Mouse (Mus musculus) cerebellum, adult 11 months (tissue): ENCODE measurements around the gene Abhd2.

Experiments
- DNase-seq: peaks from one replicate; pipeline ENCODE4 v3.0.0; 2022

Abhd2 gene

DNA sequence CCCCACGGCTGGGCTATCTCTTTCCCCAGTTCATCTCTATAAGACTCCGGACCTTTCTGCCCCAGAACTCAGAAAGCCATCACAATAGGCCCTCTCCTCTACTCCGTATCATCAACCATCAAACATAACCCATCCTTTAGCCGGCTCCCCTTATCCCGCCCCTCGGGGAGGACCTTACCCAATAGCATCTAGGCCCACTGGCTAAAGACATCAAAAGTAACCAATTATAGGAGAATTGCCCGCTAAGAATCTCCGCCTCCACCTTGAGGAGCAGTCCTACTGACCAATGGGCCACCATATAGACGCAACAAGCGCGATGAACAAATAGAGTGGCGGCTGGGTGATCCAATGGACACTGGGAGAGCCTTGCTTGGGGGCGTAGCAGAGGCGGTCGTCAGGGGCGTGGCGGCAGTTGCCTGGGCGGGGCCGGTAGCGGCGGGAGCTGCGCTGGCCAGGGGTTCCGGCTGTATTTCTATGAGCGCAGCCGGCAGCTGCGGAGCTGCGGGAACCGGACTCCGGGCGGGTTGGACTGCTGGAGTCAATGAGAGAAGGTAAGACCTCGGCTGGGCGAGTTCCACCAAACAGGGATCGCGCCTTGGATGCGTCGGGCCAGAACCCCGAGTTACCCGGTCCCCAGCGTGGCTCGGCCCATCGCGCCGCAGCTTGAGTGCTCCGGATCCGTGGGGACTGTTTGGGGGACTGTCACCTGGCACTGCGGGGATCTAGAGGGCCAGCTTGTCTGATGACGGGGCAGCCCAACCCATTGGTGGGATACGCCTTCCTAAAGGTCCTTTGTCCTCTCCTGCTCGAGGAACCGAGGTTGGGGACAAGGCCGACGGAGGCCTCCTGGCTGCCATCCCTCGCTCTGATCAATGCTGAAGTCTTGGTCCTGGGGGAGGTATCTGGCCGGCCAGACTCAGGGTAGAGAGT, at the start of gene Abhd2:
Abhd2 (plus strand) TSS at position 411 of the 930 bp plus-strand sequence.
- peak; percentile 99 for DNase-seq

DNA sequence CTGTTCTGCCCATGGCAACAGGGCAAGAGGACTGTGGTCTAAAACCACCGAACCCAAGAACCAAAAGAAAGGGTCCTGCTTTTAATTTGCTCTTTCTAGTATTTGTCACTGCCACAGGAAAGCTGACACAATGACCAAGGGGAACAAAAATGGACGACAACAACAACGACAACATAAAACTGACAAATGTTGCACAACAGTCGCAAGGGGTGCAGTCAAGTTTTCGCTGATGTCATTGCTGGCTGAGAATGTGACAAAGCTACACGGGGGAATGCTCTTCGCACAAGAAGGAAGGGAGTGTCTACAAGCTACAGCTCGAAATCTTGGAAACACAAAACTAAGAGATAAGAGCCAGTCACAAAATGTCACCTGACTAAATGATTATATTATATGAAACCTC, 47.5 kb upstream of the Abhd2 start:
- DNase-seq, result no peak

DNA sequence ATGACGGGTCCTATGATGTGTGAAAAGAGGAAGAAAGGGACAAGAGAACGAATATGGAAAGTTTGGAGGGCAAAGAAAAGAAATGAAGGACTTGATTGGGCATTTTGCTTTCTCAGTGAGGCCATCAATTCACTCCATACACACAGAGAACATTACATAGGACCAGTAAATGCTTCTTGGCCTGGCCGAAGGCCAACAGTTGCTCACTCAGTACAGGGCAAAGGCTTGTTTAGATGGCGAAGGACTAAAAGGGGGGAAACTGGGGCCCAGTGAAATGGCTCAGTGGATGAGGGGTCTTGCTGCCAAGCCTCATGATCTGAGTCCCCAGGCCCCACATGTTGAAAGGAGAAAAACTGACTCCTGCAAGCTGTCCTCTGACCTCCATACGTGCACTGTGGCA, 46.8 kb upstream of the Abhd2 start:
- no peak for DNase-seq

DNA sequence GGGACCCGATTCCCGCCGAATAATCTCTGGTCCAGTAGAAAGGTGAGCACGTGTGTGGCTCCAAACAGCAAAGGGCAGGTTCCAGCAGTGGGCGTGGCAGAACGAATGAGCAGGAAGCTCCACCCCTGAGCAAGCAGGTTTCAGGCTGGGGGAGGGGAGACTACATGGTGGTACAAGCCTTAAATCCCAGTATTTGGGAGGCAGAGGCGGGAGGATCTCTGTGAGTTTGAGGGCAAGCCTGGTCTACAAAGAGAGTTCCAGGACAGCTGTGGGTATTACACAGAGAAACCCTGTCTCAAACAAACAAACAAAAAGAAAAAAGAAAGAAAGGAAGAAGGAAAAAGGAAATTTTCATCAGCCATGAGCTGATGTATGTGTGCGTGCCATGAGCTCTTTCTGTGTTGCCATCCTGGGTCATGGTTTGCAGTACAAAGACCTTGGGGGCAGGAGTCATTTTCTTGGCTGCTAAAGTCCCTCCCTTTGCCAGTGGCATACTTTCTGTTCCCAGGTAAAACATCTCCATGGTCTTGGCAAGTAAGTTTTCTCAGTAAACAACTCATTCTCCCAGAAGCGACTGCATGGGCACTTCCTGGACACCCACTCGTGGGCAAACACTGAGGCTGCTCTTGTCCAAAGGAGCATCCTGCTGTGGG, 46.0 kb upstream of the Abhd2 start:
- no peak for DNase-seq

DNA sequence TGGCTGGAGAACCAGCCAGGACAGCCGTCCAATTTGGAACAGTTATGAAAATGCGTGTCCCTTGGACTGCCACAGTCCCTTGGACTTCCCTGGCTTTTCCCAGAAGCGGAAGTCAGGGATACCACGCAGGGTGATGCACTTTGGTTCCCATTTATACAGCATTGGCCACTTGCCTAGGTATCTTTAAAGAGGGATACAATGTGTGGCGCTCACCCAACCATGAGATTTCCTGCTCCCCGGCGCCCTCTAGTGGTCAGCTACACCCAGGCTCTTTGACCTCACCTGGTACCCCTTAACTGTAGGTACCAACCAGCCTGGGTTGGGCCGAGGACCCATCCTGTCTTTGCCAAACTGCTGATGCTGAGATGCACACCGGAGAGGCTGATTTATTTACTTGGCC, 44.5 kb upstream of the Abhd2 start:
- peak; percentile 72 for DNase-seq

DNA sequence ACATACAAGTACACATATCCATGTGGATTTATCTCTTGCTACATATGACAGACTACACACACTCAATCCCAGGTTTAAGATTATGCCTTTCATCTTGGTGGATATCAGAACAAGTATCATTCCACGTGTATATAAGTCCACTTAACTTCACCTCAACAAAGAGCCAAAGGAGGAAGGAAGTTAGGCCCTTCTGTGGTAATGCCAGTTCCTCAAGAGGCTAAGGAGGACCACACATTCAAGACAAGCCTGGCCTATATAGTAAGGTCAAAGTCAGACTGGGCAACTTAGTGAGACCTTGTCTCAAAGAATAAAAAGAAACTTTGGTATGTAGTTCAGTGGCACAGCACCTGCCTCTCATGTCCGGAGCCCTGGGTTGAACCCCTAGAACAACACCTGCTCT, 41.4 kb upstream of the Abhd2 start:
- no peak for DNase-seq

DNA sequence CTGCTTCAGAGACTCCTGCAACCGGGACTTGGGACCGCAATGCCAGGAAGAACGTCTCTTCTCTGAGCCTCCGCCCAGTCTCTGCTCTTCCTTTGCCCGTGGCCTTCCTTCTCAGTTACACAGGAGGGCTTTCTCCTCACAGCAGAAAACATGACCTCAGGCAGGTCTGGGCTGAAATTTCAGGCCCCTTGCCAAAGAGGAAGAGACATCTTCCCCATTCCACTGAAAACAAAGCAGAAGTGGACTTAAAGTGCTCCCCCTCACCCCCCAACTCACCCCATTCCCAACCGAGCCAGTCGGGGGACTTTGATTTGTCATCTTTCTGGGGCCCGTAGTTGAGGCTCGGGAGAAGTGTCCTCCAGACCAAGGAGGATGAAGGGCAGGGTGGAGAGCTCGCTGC, 41.0 kb upstream of the Abhd2 start:
- no peak for DNase-seq

DNA sequence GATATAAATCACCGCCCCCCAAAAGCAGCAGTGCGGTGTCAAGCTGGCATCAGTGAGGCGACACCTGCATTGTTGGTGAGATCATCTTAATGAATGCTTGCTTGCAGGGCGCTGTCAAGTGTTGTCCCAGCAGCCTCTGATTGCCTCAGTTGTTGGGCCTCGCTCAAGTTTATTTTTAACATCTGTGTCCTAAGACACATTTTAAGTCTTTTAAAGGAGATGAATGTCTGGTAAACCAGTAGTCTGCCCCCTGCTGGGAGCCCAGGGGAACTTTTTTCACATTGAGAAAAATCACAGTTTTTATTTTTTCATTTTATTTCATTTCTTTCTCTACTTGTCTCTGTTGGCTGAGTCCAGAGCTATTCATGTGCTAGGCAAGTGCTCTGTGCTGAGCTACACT, 34.3 kb upstream of the Abhd2 start:
- no peak for DNase-seq

DNA sequence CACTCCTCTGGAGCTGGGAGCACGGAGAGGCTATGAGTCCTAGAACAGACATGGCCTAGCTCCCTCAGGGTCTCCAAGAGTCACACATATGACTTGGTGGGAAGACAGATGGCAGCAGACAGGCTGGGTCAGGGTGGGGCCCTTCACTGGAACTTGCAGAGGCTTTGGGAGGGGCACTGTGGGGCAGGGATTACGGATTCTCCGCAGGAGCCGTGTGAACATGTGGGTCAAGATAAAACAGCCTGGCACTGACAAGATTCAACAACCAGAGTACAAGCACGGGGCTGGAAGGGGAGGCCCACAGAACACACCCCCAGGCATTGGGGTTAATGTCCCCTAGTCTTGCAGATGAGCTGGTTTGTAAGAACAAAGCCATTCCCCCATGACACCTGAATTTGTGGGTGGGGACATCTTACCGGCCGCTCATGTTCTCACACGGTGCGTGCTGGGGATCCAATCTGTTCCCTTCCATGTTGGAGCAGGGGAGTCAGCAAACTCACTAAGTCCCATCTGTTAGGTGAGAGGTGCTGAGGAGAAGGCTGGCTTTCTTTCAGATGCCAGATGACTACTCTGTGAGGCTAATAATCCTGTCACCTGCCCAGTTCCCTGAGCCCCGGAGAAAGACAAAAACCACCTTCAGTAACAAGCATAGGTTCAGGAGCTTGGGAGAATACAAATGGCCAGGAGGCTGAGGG, 30.9 kb upstream of the Abhd2 start:
- DNase-seq, result peak; percentile 62

DNA sequence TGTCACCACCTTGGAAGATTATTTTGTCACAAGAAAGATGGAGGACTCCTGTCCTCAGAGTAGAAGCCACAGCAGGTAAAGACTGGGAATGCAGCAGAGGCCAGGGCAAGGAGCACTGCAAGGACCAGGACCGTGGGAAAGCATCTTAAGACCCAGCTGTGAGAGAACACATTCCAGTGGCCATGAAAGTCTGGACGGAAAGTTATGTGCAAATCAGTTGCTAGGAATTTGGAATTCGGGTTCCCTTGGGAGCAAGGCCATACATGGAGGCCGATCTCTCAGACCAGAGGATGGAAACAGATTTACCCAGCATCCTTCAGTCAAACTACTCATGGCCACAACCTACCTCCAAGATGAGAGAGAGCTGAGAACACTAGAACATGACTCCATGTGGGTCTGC, 29.8 kb upstream of the Abhd2 start:
- no peak for DNase-seq

DNA sequence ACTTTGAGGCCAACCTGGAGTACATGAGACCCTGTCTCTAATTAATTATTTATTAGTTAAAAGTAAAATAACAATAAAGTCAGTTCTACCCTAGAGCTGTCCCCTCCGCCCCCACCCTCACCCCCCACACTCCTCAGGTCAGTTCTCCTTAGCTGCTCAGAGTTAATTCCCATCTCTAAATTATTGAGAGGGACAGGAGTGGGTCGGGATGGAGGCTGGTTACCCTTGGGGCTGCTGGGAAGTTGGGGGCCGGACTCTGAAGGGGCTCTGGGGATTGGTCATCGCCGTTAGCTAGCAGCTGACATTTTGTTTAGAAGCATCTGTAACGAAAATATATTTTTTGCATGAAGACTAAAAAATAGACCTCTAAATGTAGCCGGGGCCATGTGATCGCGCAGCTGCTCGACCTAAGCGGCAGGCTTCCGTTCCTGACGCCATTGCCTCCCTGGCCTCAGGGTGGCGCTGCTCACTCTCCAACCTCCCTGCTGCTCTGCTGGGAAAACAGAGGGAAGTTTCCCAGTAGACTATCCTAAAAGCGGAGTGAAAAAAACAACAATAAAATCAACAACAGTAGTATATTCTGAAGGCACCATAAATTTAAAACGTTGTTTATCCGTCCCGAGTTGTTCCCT, 26.8 kb upstream of the Abhd2 start:
- peak; percentile 60 for DNase-seq

DNA sequence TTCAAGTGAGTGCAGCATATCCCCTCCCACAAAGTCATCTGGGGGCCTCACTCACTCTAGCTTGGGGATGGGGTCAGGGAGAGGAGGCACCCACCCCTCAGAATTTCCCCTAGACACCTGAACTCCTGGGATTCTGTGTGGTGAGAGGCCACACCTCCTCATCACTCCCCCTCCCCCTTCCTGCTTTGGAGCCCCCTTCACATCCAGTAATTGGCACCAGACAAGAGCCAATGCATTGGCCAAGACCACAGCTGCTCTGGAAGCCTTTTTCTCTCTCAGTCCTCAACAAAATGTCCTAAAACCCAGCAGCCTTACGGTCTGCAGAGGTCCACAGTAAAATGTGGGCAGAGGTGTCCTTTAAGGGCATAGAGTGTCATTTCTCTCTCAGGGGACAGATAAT, 25.6 kb upstream of the Abhd2 start:
- no peak for DNase-seq

DNA sequence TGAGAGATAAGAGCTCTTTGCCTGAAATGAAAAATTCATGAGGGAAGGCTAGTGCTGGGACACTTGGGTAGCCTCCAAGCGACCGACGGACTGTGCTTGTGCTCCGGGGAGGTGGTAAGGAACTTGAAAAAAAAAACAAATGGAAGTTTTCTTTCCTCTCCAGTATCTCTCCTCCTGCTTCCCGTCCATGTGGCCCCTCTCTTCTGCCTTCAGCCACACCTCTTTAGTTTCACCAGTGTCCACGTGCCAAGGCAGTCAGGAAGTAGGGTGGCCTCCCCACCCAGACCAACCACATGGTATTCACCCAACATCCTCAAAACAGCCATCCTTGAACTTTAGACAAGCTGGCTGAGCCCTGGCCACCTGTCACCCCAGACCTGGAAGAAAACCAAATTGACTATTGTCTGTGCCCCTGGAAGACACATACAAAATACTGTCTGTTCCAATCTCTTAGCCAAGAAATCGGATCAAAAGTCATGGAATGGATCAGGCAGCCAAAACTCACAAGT, 25.1 kb upstream of the Abhd2 start:
- DNase-seq, result no peak

DNA sequence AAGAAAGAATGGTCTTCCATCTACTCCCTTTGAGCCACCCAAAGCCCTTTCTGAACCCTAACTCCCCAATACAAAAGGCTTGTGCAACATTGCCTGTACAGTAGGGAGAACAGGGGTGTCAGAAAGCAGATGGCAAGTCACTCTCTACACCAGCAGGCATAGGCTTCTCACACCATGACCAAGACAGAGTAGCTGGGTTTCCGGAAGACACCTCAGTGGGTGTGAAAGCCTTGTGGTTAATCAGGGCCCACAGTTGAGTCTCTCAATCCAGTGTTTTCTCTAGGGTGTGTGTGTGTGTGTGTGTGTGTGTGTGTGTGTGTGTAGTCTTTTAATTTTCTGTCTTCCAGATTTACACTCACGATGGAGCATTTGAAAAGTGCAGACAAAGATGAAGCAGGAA, 23.4 kb upstream of the Abhd2 start:
- no peak for DNase-seq

DNA sequence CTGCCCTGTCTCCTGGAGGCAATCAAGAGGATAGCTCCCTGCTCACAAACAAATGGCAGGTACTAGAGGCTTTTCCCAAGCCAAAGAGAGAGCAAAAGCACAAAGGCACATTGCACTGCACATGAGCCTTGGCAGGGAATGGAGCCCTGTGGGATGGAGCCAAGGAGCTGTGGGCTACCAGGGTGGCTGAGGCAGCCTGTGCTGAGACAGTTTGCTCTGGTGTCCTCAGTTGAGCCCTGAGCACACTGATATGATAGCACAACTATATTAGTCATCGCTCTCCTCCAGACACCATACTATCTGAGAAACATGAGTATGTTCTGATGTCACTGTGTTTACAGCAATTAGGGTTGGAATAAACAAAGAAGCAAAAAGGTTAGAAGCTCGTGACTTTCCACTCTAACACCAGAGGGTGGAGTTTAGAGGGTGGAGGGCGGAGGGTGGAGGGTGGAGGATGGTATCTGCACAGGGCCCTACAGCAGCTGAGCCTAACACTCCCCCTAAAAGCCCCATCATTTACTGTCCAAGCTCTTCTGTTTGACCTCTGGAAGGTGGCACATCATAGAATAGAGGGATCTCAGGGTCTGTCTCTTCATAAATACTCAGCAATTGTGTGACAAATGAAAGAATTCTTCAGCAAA, 18.6 kb upstream of the Abhd2 start:
- no peak for DNase-seq

DNA sequence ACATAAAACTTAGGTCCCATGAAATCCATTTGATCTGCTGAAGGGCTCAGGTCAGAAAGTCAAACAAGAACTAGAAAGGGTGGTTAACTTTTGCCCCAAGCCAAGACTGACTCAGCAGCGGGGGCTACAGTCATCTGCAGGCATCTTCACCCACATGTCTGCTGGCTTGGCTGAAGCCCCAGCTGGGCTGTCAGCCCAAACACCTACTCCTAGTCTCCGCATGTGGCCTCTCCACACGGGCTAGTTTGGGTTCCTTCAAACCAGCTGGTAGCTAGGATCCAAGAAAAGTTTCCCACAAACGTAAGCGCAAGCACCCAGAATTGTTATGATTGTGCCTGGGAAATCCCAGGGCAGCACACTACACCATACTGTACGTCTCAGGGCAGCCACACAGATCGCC, 17.6 kb upstream of the Abhd2 start:
- no peak for DNase-seq

DNA sequence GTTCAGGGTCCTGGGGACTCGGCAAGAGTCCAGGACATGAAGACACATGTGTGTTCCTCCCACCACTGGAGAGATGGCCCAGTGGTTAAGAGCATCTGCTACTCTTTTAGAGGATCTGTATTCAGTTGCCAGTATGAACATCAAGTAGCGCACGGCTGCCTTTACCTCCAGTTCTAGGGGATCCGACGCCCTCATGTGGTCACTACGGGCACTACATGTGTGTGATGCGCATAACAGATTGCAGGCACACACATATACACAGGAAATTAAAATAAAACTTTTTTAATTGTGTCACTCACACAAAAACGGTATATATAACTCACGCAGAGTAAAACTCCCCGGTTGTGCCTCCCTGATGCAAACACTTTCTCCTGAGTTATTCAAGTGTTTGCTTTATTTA, 17.2 kb upstream of the Abhd2 start:
- DNase-seq, result no peak

DNA sequence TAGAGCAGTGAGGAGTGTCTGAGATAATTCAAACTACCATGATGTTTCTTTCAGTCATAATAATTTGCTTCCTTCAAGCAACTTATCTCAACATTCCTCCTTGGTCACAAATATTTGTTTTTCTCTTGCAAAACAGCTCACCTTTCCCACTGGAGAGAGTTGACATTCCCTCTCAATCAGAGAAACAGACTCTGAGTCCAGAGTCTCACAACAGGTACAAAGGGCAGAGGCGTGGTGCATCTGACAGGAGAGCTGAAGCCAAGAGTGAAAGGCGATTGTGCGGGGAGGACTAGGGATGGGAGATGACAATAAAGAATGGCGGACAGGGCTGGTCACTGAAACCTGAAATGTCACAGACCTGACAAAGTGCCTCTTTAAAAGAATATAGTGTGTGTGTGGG, 16.3 kb upstream of the Abhd2 start:
- DNase-seq, result no peak

DNA sequence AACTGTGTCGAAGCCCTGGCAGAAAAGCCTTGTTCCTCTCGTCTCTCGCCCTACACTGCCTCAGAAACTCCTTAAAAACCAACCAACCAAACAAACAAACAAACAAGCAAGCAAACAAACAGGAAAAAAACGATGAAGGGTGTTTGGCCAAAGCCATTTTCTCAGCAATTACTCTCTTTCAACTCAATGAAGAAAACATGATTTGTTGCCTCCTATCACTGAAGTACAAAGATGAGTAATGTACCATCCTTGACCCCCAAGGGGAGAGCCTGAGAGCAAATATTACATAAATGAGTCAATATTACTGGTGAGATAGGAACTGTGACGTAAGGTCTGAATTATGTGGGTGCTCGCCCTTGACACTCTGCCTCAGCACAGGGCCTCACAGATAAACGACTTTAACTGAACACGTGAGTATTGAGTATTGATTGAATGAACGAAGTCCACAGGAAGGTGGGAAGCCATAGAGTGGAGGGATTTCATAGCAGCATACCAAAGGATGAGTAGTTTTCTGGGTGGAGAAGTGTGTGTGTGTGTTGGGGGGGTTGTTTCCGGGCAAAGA, 13.9 kb upstream of the Abhd2 start:
- no peak for DNase-seq

DNA sequence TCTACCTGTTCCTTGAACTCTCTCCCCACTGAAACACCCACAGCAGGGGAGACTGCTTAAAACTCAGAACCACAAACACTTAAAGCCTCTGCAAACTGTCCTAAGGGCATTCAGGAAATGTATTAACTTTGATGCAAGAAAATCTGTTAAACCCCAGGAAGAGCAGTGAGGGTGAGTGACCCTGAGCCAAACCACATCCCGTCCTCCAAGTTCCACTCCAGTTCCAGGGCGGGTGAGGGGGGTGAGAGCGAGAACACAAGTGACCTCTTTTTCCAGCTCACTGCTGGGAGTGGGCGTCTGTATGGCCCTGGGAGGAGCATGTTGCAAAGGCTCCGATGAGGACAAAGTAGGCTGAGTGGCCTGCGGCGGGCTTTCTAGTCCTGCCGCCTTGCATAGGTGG, 10.5 kb upstream of the Abhd2 start:
- no peak for DNase-seq

DNA sequence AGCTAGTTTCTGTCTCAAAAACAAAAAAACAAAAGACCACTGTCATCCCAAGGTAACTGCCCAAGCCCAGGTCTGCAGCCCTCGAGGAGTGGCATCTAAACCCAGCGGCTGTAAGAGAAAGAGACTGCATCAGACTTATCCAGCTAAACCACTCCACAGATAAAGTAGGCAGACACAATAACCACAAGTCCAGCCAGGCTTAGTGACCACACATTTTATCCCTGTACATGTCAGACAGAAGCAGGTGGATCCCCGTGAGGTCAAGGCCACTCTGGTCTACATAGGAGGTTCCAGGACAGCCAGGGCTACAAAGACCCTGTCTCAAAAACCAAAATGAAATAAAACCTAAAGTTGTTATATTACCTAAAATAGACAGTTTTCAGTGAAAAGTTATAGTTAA, 9.2 kb upstream of the Abhd2 start:
- DNase-seq, result no peak

DNA sequence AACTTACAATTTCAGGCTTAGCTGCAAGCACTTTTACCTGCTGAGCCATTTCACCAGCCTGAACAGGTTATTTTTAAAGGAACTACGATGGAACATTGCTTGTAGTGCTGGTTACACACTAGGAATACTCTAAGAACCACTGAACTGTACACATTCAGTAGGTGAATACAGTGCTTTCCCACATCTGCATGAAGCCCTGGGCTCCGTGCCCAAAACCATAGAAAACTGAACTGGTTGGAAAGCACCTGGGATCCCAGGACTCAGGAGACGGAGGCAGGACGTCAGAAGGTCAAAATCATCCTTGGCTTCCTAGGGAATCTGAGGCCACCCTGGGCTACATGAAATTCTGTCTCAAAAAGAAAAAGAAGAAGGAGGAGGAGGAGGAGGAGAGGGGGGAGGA, 6.8 kb upstream of the Abhd2 start:
- DNase-seq, result no peak
